Mouse (Mus musculus) cerebellum, adult 2 months (tissue): Measurements from ENCODE around the gene Rhox12.

Experiments
- CTCF ChIP-seq: fragments of 200-500 bp; IDR thresholded peaks from 2 replicates; pipeline ENCODE4 v1.5.1; 2011; ENCODE audit warnings: low read depth, mild to moderate bottlenecking, control low read depth, low read length, moderate library complexity, borderline replicate concordance; ENCODE audit not compliant: insufficient read depth
- POLR2A ChIP-seq: fragments of 200-500 bp; IDR thresholded peaks from 2 replicates; pipeline ENCODE4 v1.6.1; 2011; ENCODE audit warnings: low read length, control low read depth, borderline replicate concordance; ENCODE audit not compliant: insufficient read depth

DNA sequence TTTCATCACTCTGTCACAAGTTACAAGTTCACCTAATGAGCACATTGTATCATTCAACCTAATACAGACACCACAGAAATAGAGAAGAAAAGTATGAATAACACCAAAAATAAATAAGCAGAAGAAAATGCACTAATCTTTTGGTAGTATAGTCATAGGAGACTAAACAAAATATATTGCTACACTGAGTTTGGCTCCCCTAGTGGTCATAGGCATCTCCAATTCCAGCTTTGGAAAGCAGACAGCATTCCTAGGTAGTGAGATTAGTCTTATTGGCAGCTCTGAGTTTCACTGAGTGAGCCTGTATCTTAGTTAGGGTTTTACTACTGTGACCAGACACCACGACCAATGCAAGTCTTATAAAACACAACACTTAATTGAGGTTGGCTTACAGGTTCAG, 48.4 kb upstream of the Rhox12 start:
- TF ChIP-seq CTCF (no peak), POLR2A (no peak)
